Mouse (Mus musculus): Measurements from ENCODE around the gene Ybx1.
A peak's percentile ranks its signal among the peaks of the same experiment; 100 is the strongest.

The Ybx1 gene

DNA sequence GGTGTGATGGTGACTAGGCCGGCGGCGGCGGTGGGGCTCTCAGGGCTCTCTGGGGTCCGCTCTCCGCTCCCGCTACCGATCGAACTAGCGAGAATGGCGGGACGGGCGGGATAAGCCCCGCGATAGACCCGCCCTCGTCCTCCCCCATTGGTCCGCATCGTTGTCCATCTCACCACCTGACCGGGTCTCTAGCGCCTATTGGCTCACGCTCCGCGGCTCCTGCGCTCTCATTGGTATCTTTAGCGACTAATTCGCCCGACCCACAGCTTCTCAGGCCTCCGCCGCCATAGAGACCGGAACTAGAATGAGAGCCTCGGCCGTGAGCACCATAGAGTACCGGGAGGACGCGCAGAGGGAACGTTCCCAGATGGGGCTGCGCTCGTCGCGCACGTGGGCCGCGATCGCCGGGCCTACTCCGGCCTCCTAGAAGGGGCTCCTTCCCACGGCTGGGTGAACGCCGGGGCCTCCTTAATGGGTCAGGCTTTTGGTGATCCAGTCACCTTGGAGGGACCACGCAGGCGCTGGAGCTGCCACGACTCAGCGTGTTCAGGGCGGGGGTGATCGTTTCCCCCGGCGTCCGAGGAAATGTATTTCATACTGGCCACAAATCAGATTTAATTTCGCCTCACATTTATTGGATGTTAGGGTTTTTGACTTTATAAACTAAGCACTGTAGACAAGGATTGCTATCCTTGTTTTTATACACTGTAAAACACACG is at the start of gene Ybx1:
Gene Ybx1 (minus strand): TSS at position 190 of the 719 bp plus-strand sequence.
- no peak for TF ChIP-seq GATA4 (IDR thresholded peaks at IDR 0.05; ENCODE audit: insufficient replicate concordance, low read length)

DNA sequence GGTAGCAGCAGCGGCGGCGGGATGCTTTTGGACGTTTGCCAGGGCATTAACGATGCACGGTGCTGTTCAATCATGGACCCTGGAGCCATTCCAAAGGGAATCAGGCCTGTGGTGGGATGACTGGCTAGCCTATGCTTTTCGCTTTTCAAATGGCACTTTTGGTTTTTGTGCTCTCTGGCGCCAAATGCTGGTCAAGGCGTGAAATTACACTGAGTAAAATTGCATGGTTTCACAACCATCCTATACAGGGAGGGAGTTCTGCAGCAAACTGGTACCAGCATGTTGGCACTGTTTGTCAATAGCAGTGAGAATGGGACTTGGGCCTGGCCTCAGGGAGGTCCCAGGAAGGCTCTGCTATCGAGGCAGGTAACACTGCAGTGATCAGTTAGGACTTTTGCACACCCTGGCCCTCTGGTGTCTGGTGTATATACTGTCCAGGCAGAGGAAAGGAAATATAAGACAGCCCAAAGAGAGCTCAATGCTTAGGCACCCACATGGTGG is 44.5 kb upstream of the Ybx1 start:
- TF ChIP-seq GATA4 (IDR thresholded peaks at IDR 0.05; ENCODE audit: insufficient replicate concordance, low read length) = no peak

DNA sequence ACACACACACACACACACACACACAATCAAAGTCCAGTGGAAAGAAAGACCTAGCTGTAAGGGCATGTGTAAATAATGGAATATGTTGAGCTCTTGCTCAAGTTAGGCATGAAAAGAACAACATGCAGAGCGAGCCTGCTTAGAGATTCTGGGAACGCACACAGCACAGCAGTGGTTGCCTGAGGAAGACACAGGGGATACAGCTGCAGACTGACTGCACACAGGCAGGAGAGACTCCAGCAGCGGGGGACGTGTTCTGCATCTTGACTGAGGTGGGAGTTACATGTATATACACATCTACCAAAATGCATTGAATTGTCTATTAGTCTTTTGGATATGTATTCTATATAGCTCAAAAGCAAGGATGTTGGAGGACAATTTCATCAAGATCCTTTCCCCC is 44.0 kb upstream of the Ybx1 start:
- TF ChIP-seq GATA4 (IDR thresholded peaks at IDR 0.05; ENCODE audit: insufficient replicate concordance, low read length) = no peak

DNA sequence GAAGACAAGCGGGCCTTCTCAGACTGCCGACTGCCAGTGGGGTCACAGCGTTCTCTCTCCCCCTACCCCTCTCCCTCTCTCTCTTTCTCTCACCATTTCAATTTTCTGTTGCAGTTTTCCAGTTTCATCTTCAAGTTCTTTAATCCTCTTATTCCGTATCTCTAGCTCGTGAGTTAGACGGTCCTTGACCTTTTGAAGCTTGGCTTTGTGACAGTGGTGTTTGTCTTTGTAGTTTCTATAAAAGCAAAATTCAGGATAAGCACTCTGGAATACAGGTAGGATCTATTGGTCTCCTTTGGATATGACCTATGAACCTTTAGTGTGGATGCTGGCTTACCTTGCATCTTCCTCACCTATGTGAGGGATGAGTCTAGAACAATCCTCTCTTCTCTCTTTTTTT is 39.1 kb upstream of the Ybx1 start:
- TF ChIP-seq GATA4 (IDR thresholded peaks at IDR 0.05; ENCODE audit: insufficient replicate concordance, low read length) = no peak

DNA sequence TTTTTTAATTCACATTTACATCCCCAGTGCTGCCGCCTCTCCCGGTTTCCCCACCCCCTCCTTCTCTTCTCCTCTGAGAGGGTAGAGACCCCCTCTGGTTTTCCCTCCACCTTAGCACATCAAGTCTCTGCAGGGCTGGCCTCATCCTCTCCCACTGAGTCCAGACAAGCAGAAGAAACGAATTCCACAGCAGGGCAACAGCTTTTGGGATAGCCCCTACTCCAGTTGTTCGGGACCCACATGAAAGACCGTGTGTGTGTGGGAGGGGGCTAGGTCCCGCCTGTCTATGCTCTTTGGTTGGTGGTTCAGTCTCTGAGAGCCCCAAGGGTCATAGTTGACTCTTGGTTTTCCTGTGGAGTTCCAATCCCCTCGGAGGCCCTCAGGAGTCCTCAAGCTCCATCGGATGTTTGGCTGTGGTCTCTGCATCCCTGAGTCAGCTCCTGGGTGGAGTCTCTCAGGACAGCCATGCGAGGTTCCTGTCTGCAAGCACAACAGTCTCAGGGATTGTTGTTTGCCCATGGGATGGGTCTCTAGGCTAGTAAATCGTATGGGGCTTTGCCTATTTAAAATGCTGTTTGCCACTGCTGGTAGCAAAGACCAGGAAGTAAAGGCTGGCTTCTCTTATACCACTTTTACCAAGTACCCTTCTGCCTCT is 26.6 kb upstream of the Ybx1 start:
- no peak for TF ChIP-seq GATA4 (IDR thresholded peaks at IDR 0.05; ENCODE audit: insufficient replicate concordance, low read length)

DNA sequence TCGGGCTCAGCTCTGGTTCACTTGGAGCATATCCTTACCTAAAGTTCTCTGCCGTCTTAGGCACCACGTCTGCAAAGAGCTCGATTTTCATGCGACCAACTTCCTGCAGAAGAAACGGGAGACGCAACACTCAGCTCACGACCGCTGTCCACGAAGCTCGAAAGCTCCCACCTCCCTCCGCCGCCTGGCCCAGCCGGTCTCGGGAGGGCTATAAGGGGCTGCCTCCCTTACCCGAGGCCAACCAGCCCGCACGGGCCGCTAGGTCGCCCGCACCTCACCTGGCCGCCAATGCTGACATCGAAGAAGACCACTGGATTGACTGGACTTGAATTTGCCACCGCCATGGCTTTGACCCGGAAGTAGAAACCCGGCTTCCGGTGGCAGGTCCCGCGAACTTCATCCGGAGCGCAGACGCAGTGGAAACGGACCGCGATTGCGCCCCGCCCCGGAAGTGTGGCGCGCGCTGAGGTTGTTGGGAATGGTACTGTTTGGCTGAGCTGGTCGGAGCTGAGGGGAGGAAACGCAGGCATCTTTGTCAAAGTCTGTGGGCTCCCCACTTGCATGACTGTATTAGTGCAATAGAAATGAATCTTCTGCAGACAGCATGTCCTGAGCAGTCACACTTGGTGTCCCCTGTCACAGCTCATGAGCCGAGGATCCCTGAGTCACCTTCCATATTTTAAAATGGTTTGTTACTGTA is 25.9 kb upstream of the Ybx1 start, which contains the start of gene Ppih:
Gene Ppih (minus strand): TSS at position 416 of the 700 bp plus-strand sequence.
- TF ChIP-seq GATA4 (IDR thresholded peaks at IDR 0.05; ENCODE audit: insufficient replicate concordance, low read length) = peak; percentile 54; the same call in 1 of the 2 replicates

DNA sequence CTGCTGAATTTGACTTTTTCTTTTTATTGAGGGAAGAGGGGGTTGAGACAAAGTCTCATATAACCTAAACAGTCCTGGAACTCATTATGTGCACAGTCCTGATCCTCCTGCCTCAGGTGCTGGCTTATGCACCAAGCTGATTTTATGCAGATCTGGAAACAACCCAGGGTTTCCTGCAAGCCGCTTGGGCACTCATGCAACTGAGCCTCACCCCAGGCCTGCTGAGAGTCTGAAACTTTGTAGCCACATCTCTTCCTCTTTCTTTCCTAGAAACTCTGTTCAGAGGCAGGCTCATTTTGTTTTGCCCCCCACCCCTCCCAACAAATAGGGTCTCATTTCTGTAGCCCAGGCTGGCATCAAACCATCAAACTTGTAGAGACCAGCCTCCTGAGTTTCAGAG is 19.4 kb upstream of the Ybx1 start:
- no peak for TF ChIP-seq GATA4 (IDR thresholded peaks at IDR 0.05; ENCODE audit: insufficient replicate concordance, low read length)

DNA sequence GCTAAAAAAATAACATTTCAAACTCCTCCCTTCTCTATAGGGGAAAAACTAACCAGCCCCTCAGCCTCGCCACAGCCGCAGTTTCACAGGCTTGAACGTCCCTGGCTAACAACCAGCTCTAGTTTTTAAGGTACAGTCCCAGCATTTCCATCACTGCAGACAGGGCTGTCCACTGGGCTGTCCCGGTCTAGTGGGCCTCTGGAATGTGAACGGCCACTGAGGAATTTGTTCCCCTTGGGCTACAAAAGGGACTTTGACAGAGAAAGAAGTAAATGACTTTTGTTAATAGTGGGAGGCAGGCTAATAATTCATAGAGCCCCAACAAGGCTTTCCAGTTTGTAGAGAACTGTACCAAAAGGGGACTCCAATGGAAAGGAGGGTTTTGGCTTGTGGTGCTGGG is 11.0 kb upstream of the Ybx1 start:
- no peak for TF ChIP-seq GATA4 (IDR thresholded peaks at IDR 0.05; ENCODE audit: insufficient replicate concordance, low read length)

DNA sequence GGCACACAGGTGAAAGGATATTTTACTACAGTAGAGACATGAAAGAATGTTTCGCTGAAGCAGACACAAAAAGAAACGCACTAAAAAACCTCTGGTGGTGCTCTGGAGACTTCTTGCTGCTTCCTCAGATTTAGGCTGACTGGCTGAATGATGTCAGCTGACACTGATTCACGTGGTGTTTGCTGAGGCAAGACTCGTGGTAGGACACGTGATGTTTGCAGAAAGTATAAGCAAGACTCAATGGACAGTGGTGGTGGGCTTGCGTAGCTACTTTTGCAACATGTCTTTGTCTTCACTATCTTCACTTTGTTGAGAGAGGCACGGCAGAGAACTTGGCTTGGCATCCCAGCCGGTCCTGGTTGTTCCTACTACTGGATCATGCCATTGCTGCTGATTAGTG is 8.9 kb upstream of the Ybx1 start:
- no peak for TF ChIP-seq GATA4 (IDR thresholded peaks at IDR 0.05; ENCODE audit: insufficient replicate concordance, low read length)

DNA sequence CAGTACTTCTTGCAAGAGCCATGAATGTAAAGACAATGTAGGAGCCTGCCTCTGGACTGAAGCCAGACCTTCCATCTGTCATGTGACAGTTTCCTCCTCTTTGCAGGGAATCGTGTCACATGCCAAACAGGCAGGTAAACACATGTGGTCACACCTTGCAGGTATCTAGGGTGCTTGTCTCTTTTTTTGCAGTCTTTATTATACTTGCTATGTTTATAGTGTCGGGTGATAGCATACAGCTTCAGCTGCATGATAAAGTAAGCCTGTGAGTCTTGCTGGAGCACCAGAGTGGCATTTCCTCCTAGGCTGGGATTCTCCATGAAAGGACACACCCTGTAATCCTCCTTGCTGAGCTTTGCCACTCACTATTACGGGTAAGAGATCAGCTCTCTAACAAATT is 7.4 kb upstream of the Ybx1 start:
- TF ChIP-seq GATA4 (IDR thresholded peaks at IDR 0.05; ENCODE audit: insufficient replicate concordance, low read length) = no peak

DNA sequence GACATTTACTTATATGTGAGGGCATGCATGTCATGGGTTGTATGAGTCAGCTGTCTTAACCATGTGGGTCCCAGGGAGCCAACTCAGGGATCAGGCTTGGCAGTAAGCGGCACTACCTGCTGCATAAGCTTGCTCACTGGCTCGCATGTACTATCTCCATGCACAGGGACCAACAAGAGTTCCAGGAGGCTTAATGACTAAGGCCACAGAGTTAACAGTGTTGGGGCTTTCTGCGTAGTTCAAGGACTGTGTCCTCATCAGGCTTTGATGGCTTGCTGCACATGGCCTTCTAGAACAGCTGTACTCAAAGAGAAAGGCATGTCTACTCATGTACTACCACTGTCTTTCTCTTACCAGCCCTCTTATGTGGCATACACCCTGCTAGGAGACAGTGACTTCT is 6.4 kb upstream of the Ybx1 start:
- no peak for TF ChIP-seq GATA4 (IDR thresholded peaks at IDR 0.05; ENCODE audit: insufficient replicate concordance, low read length)

DNA sequence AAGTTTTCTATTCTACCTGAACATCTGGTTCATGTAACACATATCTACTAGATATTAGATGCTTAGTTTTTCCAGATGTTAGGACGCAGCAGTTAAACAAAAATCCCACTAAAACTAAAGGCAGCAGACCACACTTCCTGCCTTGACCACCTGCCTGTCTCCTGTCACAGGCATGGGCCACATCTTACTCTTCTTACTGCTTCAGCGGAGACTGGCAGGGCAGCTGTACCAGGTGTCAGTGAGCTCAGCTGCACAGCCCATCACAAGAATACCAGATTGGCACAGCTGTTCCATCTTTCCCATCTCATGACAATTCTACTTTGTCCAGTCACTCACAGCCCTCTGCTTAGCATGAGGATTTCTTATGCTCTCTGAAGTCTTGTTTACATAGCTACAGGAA is 3.0 kb upstream of the Ybx1 start:
- no peak for TF ChIP-seq GATA4 (IDR thresholded peaks at IDR 0.05; ENCODE audit: insufficient replicate concordance, low read length)

DNA sequence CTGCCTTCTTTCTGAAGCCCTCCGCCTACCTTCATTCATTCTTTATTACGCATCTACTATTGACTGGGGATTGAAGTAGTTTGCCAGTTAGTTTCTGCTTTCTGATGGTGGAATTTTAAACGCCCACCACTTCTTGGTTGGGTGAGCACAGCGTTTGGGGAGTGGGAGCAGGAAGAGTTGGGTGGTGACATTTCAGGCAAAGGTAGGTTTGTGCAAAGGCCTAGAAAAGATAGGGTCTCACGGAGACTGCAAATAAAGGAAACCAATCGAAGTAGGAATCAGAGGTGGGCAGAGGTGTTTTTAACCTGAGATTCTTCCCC is 690 bp upstream of the Ybx1 start:
- no peak for TF ChIP-seq GATA4 (IDR thresholded peaks at IDR 0.05; ENCODE audit: insufficient replicate concordance, low read length)

DNA sequence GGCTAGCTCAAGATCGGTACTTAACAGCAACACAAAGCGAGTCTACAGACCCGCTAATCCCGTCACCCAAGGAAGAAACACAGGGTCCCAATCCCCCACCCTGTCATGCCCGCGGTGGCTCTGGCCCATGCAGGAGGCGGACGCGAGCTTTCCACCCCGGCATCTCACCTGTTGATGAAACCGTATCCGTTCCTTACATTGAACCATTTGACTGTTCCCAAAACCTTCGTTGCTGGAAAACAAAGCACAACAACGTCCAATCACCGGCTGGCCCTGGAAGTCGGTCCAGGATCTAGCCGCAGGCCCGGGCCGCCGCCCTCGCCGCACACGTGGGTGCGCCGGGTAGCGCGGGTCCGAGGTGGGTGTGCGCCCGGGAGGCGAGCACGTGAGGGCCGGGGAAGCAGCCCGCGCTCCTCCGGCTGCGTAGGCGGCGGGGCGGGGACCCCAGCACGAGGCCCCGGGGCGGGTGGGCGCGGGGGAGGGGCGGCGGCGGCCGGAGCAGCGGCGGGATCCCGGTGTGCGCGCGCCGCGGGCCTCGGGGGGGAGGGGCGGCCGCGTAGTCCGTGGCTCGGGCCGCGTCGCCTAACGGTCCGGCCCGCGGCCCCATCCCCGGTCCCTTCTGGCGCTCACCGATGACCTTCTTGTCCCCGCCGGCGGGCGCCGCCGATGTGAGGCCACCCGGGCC is 688 bp downstream of the Ybx1 start:
- no peak for TF ChIP-seq GATA4 (IDR thresholded peaks at IDR 0.05; ENCODE audit: insufficient replicate concordance, low read length)

DNA sequence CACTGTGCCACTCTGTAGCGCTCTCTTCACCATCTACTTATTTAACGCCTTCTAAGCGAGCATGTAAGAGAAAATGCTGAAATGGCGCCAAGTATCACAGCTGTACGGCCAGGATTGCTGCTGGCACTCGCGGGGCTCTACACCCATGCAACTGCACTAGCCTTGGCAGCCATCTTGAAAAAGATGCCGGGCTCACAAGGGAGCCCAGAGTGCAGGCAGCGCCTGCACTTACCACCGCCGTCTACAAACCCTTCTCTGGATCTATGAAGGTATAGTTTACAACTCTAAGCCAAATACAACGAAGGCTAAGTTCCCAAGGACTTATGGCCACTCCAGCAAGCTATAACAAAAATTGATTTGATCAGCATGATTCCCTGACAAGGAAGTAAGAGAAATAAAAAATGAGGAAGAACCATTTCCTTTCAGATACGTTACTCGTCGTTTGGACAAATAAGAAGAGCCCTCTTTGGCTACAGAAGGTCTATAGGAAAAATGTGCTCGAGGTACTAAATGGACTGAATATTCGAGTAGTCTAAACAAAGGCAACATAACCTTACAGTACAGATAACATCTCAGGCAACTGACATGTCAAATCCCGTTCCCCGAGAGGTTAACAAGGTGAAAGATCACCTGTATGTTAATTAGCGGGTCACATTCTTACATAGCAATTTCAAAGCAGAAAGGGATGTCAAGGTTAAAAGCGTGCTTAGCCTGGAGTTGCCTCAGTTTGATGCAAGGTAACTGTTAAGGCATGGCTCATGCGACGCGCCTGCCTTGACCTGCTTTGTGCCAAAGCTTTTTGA is 1.4 kb downstream of the Ybx1 start:
- TF ChIP-seq GATA4 (IDR thresholded peaks at IDR 0.05; ENCODE audit: insufficient replicate concordance, low read length) = no peak
